Mouse (Mus musculus) hindbrain, embryonic 16.5 days (tissue): ENCODE data around the gene Rrp9. TPM values are rescaled to one million over a fixed set of nuclear protein-coding genes. Genes with fewer than 3 reads are reported as not detected.

Experiments used
- ATAC-seq: fragments of 200-750 bp; cut with Nextera tagmentation; 2 replicates; pipeline ENCODE4 v1.8.0; 2017; ENCODE audit warnings: moderate TSS enrichment, moderate library complexity
- H3K27ac ChIP-seq: fragments of 300-500 bp; sonication (generic); 2 replicates; pipeline ENCODE4 v1.5.1; 2014; ENCODE audit warnings: low read depth, mild to moderate bottlenecking, control low read depth, low read length, moderate library complexity
- H3K27me3 ChIP-seq: fragments of 300-500 bp; sonication (generic); replicated peaks from 2 replicates; pipeline ENCODE4 v1.6.1; 2014; ENCODE audit warnings: low read length; ENCODE audit not compliant: control insufficient read depth, insufficient read depth
- H3K36me3 ChIP-seq: fragments of 300-500 bp; sonication (generic); 2 replicates; pipeline ENCODE4 v1.6.1; 2014; ENCODE audit warnings: mild to moderate bottlenecking, low read length, moderate library complexity, mixed read lengths; ENCODE audit not compliant: control insufficient read depth, insufficient read depth
- H3K4me1 ChIP-seq: fragments of 300-500 bp; sonication (generic); 2 replicates; pipeline ENCODE4 v1.6.1; 2014; ENCODE audit warnings: low read depth, low read length; ENCODE audit not compliant: control insufficient read depth, insufficient read depth
- H3K4me2 ChIP-seq: fragments of 300-500 bp; sonication (generic); 2 replicates; pipeline ENCODE4 v1.6.1; 2014; ENCODE audit warnings: mild to moderate bottlenecking, low read length, control low read depth, moderate library complexity
- H3K4me3 ChIP-seq: fragments of 300-500 bp; sonication (generic); 2 replicates; pipeline ENCODE4 v1.5.1; 2014; ENCODE audit warnings: mild to moderate bottlenecking, low read length, control low read depth, moderate library complexity
- H3K9ac ChIP-seq: fragments of 300-500 bp; sonication (generic); 2 replicates; pipeline ENCODE4 v1.6.1; 2014; ENCODE audit warnings: low read depth, mild to moderate bottlenecking, control low read depth, low read length, moderate library complexity
- H3K9me3 ChIP-seq: fragments of 300-500 bp; sonication (generic); 2 replicates; pipeline ENCODE4 v1.6.1; 2014; ENCODE audit warnings: mild to moderate bottlenecking, low read length, moderate library complexity; ENCODE audit not compliant: control insufficient read depth
- WGBS: fragments of 180-500 bp; shearing (Covaris S2); extraction: QIAGEN DNeasy Blood & Tissue Kit; methylation state at CpG from one replicate; pipeline ENCODE4 v1.1.7; 2014; 5-methylcytosine and 5-hydroxymethylcytosine counted together
- polyA plus RNA-seq: library from polyadenylated mRNA; unstranded; fragments of >200 nt; fragmentation: Nextera tagmentation; extraction: Ambion mirVana; gene quantifications from 2 replicates; pipeline ENCODE4 v1.2.1, GENCODE M21; 2015

Gene Rrp9
- polyA plus RNA-seq, 1 experiment from 2014 or later: 43.1 TPM

DNA sequence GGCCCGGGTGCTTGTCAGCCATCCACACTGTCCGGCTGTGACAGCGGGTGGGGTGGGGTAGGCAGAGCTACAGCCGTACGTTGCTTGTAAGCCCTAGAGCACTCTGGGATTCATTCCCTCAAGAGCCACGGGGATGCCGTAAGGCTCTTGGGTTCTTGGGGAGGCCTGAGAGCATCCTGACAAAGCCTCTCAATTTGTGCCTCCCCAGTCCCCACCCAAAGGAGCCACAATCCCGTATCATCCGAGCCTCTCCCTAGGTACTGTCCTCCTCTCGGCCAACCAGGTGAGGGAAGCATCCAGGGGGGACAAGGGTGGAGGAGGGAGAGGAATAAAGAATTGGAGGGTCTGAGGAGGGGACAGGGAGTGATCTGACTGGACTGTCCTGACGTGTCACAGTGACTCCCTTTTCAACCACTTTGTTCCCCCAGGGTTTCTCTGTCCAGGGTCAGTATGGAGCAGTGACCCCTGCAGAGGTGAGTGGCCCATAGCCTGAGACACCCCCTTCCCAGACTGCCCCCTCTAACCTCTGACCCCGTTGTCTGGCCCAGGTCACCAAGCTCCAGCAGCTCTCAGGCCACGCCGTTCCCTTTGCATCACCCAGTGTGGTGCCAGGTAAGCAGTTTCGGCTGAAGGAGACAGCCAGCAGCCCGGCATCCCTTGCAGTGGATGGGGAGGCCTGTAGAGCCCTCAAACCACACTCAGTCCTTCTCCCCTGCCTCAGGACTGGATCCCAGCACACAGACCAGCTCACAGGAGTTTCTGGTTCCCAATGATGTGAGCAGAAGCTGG, 13.9 kb upstream of the Rrp9 start:
- Histone ChIP-seq H3K9me3 (no peaks in the 10 kb centered on the region), H3K4me3 (no peak overlapping the region), H3K4me2 (no peak overlapping the region), H3K4me1 (peaks cover 38% of the 10 kb centered on the region), H3K27ac (no peak overlapping the region), H3K27me3 (no peaks in the 10 kb centered on the region), H3K9ac (no peak overlapping the region), H3K36me3 (peaks cover 23% of the 10 kb centered on the region)
- ATAC-seq: no peak
- 87% methylated on average over 16 of the region's 16 CpGs for WGBS

DNA sequence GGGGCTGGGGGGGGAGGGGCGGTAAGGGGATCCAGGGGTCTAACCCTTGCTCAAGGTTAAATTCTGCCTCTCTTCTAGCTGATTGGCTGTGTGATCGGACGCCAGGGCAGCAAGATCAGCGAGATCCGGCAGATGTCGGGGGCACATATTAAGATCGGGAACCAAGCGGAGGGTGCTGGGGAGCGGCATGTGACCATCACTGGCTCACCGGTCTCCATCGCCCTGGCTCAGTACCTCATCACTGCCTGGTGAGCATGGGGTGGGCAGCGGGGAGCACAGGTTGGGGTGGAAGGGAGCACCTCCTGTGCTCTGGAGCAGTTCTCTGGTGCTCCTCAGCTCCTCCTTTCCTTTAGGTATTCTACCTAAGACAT, 13.3 kb upstream of the Rrp9 start:
- Histone ChIP-seq H3K9ac (no peak overlapping the region), H3K9me3 (no peaks in the 10 kb centered on the region), H3K4me1 (peaks cover 32% of the 10 kb centered on the region), H3K36me3 (peaks cover 23% of the 10 kb centered on the region), H3K4me3 (no peak overlapping the region), H3K27ac (no peak overlapping the region), H3K27me3 (no peaks in the 10 kb centered on the region), H3K4me2 (no peak overlapping the region)
- no peak for ATAC-seq
- 86% methylated on average over 12 of the region's 12 CpGs for WGBS

DNA sequence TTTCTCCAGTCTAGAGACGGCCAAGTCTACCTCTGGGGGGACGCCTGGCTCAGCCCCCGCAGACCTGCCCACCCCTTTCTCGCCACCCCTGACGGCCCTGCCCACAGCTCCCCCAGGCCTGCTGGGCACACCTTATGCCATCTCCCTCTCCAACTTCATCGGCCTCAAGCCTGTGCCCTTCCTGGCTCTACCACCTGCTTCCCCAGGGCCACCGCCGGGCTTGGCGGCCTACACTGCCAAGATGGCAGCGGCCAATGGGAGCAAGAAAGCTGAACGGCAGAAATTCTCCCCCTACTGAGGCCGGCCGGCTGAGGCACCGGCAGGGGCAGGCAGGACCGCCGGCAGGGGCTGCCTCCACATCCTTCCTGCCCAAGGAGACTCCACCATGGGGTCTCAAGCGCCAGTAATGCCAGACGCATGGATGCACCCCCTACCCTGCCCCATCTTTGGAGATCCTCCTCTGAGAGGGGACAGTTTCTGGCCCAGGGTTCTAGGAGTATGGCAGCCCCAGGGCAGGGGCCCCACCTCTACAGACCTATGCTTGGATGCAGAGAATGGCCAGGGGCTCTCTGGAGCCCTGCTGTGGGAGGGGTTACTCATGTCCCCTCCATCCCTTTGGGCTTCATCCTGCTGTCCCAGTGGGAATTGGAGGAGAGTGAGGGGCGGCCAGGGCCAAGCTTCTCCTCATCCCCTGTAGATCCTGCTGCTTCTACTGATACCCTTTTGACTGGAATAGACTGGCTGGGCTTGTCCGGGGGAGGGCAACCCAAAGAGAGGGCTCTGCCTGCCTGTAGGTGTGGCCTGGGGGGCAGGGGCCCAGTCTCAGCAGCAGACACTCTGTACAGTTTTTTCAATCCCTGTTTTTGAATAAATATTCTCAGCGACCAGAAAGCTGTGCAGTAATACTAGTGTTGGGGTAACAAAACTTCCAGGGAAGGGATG, 12.4 kb upstream of the Rrp9 start:
- Histone ChIP-seq H3K9me3 (no peaks in the 10 kb centered on the region), H3K27ac (no peak overlapping the region), H3K4me1 (peaks cover 23% of the 10 kb centered on the region), H3K4me2 (no peak overlapping the region), H3K9ac (peak overlapping the region; percentile 35; the same call in 1 of the 2 replicates), H3K36me3 (peaks cover 23% of the 10 kb centered on the region), H3K27me3 (no peaks in the 10 kb centered on the region), H3K4me3 (no peak overlapping the region)
- 73% methylated on average over 21 of the region's 21 CpGs for WGBS
- no peak for ATAC-seq

DNA sequence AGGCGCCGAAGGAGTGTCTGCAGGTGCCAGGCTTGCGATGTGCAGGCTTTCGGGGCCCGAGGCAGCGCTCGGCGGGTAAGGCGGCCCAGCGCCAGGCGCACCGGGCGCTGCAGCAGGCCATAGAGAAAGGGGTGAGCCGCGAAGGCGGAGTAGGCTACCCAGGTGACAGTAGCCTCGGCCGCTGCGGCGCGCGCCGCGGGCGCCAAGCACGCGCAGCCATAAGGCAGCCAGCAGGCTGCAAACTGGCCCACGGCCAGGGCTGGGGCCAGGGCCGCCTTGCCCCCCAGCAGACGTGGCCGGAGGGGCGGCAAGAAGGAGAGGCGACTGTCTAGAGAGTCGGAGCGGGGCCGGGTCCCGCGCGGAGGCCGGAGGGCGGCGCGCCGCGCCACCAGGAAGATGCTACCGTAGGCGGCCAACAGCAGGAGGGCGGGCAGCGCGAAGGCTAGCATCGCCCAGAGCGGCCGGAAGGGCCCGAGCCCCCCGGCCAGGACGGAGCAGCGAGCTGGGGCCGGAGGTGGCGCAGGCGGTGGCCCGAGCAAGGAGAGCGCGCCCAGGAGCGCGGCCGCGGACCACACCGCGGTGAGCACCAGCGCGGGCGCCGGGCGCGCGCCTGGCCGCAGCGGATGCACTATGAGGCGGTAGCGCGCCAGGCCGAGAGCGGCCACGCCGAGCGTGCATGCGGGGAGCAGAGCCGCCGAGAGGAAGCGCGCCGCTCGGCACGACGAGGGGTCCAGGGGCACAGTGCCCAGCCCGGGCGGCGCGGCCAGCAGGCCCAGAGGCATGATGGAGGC, 10.8 kb upstream of the Rrp9 start:
- peak overlapping the region; percentile 93 for H3K27ac ChIP-seq
- no peaks in the 10 kb centered on the region for H3K9me3 ChIP-seq
- peak overlapping the region; percentile 83 for H3K9ac ChIP-seq
- WGBS: 2% methylated on average over 74 of the region's 99 CpGs
- peak; percentile 84 for ATAC-seq
- peak overlapping the region; percentile 97 for H3K4me2 ChIP-seq
- no peaks in the 10 kb centered on the region for H3K27me3 ChIP-seq
- peaks cover 23% of the 10 kb centered on the region for H3K36me3 ChIP-seq
- H3K4me3 ChIP-seq: peak overlapping the region; percentile 57
- peaks cover 18% of the 10 kb centered on the region for H3K4me1 ChIP-seq

DNA sequence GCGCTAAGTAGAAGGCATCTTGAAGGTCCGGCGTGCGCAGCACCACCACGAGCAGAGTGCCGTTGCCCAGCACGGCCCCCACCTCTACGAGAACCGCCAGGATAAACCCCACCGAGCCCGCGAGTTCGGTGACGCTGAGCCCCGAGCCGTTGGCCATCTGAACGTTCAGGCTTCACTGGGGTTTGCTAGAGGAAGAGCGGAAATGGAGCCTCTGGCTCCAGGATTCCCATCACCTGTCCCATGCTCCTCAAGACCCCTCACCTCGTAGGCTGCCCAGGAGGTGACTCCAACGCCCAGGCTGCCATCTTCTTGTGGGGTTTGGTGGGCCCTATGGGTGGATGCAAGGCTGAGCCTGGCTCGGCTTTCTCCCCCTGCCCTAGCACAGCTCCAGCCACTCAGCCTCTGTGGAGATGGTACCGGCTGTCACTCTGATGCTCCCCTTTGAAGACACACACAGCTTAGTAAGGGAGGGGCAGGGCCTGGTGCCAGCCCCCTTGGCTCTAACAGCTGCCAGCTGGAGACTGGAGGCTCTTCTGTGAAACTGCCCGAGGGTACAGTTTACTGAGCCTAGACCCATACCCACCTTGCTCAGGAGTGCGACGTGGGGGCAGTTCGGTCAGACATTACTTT, 10.1 kb upstream of the Rrp9 start, which contains the start of gene Gpr62:
Gene Gpr62 (minus strand): TSS at position 368 of the 630 bp plus-strand sequence.
- Histone ChIP-seq H3K27ac (peak within 1 kb of the TSS; percentile 93), H3K36me3 (peaks cover 20% of the 10 kb centered on the region), H3K27me3 (no peaks in the 10 kb centered on the region), H3K4me2 (peak within 1 kb of the TSS; percentile 97), H3K4me3 (peak within 1 kb of the TSS; percentile 57), H3K4me1 (peaks cover 18% of the 10 kb centered on the region), H3K9ac (peak within 1 kb of the TSS; percentile 83), H3K9me3 (no peaks in the 10 kb centered on the region)
- peak; percentile 60 for ATAC-seq
- 27% methylated on average over 19 of the region's 26 CpGs for WGBS

DNA sequence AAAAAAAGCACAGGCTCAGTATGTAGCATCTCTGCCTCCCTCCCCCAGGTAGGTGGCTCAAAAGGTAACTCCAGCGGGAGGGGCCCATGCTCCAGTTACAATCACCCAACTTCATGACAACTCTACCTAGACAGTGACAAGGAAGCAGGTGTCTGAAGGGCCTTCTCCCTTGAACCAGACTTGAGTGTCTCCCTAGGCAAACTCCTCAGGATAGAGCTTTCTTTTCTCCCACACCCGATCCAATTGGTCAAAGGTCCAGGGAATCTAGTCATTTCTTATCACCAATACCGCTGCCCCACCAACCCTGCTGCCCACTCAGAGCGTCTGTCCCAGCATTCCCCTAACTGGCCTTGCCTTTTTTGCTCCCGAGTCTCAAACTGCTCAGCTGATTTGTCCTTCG, 9.0 kb upstream of the Rrp9 start:
- no peak overlapping the region for H3K4me3 ChIP-seq
- H3K9me3 ChIP-seq: no peaks in the 10 kb centered on the region
- WGBS: 88% methylated on average over 6 of the region's 6 CpGs
- H3K27me3 ChIP-seq: no peaks in the 10 kb centered on the region
- H3K4me2 ChIP-seq: no peak overlapping the region
- H3K27ac ChIP-seq: no peak overlapping the region
- peaks cover 18% of the 10 kb centered on the region for H3K4me1 ChIP-seq
- H3K9ac ChIP-seq: no peak overlapping the region
- peaks cover 16% of the 10 kb centered on the region for H3K36me3 ChIP-seq
- no peak for ATAC-seq

DNA sequence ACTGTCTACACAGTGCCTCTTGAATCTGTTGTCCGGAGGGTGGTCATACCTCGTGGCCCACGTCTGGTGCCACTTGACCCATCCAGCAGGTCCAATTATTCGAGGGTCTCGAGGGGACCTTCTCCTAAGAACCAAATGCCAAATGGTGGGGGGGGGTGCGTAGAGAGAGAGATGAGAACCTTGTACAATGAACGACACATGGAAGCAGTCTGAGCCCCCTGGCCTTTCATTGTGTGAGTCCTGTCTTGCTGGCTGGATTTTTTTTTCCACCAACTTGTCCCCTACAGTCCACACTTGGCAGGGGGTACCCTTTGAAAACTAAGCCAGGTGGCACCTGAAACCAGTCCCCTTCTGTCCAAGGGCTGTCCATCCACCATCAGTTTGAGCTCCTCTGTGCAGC, 8.0 kb upstream of the Rrp9 start:
- Histone ChIP-seq H3K36me3 (peaks cover 10% of the 10 kb centered on the region), H3K4me1 (peaks cover 18% of the 10 kb centered on the region), H3K4me3 (no peak overlapping the region), H3K9me3 (no peaks in the 10 kb centered on the region), H3K27me3 (no peaks in the 10 kb centered on the region), H3K27ac (no peak overlapping the region), H3K9ac (no peak overlapping the region), H3K4me2 (no peak overlapping the region)
- WGBS: 81% methylated on average over 7 of the region's 7 CpGs
- ATAC-seq: no peak

DNA sequence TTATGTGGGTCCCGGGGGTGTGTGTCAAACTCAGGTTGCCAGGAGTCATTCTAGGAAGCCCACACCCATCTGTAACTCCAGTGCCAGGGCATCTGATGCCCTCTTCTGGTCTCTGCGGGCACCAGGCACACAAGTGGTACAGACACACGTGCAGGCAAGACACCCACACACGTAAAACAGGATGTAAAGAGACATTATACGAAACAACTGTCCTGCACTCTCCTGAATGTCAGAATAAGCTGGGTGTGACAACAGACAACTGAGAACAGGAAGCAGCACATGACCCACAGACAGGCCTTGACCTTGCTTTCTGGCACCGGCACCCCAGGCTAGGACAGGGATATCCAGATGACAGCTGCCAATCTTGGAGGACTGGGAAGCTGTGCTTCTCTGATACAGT, 6.4 kb upstream of the Rrp9 start:
- ATAC-seq: no peak
- Histone ChIP-seq H3K4me3 (no peak overlapping the region), H3K9ac (no peak overlapping the region), H3K27me3 (no peaks in the 10 kb centered on the region), H3K4me1 (peaks cover 17% of the 10 kb centered on the region), H3K27ac (no peak overlapping the region), H3K36me3 (peaks cover under 1% of the 10 kb centered on the region; the same call in 1 of the 2 replicates), H3K4me2 (no peak overlapping the region), H3K9me3 (no peaks in the 10 kb centered on the region)
- 78% methylated on average over 6 of the region's 6 CpGs for WGBS
